Mouse (Mus musculus) spleen, embryonic (tissue): ENCODE measurements around the gene Ndufs8.

Experiments used
- CTCF ChIA-PET: fragments of 350-600 bp; sonication (Branson Sonifier 250); formaldehyde crosslinking; loops from one replicate; lab custom pipeline; 2022; lab: Charles Lee

The Ndufs8 gene

DNA sequence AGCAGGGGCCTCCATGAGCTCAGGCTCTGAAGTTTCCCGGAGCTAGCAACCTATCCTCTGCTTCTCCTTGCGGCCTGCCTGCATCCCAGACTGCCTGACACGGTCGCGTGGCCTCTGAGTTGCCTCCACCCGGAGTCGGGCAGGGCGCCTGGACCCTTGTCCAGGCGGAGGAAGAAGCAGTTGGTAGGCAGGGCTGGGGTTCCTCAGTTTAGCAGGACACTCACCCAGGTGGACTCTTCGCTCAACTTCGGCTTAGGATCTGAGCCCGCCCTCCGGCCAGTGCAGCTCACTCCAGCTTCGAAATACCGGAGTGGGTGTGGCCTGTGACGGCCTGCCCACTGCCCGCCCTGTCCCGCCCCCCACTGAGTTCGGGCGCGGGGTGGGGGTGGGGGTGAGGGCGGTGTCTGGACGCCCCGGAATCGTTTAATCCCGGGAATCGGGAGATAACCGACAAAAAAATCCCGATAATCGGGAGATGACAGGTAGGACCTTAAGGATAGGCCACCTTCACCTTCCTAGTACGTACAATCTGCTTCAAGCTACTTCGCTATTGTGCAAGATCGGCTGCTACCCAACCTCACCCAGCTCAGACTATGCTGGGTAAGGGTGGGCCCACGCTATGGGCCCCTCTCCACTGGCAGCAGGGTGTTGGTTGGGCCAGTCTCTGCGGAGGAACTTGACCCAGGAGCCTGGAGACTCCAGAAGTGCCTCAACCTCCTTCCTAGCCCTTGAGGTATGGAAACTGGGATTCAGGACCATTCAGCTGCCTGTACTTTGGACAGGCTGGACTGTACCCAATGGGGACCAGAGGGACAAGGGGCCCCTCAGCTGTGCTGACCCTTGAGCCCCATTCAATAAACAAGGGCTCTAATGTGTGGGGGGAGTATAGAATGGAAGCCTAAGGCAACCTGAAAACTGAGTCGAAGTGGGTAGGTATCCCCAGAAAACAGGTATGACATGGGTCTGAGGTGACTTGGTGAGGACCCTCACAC is 5.5 kb downstream of the Ndufs8 start, which contains the start of gene Tcirg1:
Gene Tcirg1, minus strand, starts transcription at position 339 of the 992 bp plus-strand sequence.
- CTCF ChIA-PET, result no interaction called here

- CTCF ChIA-PET, result no interaction called here
Measured at GRCm38 (mm10) chr19:3906326-3906725, 6.2 kb downstream of the Ndufs8 start.

GRCm38 (mm10) chr19:3905261-3905969 is 7.2 kb downstream of the Ndufs8 start:
- CTCF ChIA-PET, result interaction anchor here (0.6 kb wide), 1 partner anchor 47 kb away, joined by 4 read pairs; no protein-coding TSS in a partner anchor

DNA sequence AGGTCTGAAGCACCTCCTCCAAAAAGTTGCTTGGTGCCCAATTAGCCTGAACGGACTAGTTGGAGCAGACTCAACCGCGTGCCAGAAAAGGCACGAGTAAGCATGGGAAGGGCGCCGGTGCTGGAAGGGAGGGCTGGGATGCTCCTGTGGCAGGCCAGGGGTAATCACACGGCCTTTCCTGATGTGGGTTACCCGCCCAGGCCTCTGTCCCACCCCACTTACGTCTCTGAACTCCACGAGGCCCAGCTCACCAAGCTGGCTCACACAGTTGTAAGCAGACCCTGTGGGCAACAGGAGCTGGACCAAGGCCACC is 8.3 kb downstream of the Ndufs8 start:
- CTCF ChIA-PET, result interaction anchor here (0.6 to 1.1 kb wide), 4 partner anchors 22 to 91 kb away, joined by 3 to 7 read pairs (median 4); no protein-coding TSS in a partner anchor

DNA sequence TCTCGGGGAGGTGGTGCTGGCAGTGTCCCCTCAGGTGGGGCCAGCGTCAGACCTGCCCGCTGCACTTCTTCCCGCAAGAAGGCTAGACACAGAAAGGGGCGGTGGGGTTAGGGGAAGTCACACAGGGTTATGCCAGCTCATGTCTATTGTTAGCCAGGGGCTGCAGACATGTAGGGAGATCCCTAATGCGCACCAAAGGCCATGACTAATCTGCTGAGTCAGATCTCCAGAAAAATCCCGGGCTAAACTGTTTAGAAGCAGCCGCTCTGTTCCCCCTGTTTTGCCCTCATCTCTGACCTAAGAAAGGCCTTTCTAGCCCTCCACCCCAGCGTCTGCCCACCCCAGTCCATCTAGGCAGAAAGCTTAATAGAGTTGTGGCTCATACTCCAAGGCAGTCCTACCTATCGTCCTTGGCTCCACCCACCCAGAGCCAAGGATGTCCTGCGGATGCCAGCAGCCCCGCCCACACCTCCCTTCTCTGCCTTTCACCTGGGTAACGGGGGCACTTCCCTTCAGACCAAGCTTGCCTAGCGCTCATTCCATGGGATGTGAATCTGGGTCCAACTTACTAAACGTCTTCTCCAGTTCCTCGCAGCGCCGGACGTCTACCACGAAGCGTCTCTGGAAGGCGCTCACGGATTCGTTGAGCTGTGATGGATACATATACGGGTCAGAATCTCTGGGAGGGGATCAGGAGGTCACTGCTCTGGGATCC is 8.8 kb downstream of the Ndufs8 start:
- CTCF ChIA-PET, result interaction anchor here (0.6 to 1.1 kb wide), 2 partner anchors 23 to 77 kb away, joined by 3 to 4 read pairs; no protein-coding TSS in a partner anchor

DNA sequence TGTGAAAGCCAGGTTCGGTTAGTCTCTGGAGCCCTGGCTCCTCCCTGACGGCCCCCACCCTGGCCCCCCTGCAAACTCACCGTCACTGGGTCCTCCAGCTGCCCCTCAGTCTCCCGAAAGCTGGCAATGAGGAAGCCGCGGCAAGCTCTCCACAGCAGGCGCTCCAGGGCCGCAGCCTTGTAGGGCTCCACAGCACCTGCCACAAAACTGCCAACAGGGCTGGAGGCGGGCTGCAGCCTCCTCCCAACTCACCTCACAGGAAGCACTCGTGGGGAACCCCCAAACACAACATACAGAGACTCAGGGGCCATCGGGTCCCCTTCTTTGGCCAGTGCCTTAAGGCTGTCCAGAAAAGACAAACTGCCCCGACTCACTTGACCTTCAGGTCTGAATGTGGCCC is 9.6 kb downstream of the Ndufs8 start:
- CTCF ChIA-PET, result interaction anchor here (0.5 kb wide), 1 partner anchor 139 kb away, joined by 3 read pairs; no protein-coding TSS in a partner anchor

DNA sequence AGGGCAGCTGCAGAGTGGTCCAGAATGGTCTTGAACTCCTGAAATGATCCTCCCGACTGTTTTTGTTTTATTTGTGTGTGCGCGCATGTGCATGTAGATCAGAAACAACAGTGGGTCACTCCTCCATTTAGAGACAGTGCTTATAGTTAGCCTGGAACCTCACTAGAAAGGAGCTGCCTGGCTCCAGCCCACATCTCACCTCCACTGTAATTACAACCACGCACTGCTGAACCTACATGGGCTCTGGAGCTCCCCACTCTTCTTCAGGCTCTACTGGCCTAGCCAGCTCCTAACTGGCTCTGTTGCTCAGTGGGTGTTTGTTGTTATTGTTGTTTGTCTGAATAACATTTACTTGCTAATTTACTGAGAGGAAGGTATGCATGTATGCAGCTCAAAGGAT is 13.0 kb downstream of the Ndufs8 start:
- CTCF ChIA-PET, result no interaction called here

- CTCF ChIA-PET, result no interaction called here
Measured at GRCm38 (mm10) chr19:3898952-3899351, 13.6 kb downstream of the Ndufs8 start.

GRCm38 (mm10) chr19:3897557-3897956 is 15.0 kb downstream of the Ndufs8 start:
- CTCF ChIA-PET, result no interaction called here

- CTCF ChIA-PET, result no interaction called here
Measured at GRCm38 (mm10) chr19:3896208-3896607, 16.4 kb downstream of the Ndufs8 start.

GRCm38 (mm10) chr19:3895171-3895631 is 17.4 kb downstream of the Ndufs8 start:
- CTCF ChIA-PET, result no interaction called here

GRCm38 (mm10) chr19:3894294-3894693 is 18.3 kb downstream of the Ndufs8 start:
- CTCF ChIA-PET, result interaction anchor here (0.8 kb wide), 1 partner anchor 55 kb away, joined by 3 read pairs; no protein-coding TSS in a partner anchor

- CTCF ChIA-PET, result interaction anchor here (0.8 kb wide), 1 partner anchor 56 kb away, joined by 3 read pairs; no protein-coding TSS in a partner anchor
Measured at GRCm38 (mm10) chr19:3893545-3894116, 18.9 kb downstream of the Ndufs8 start.

GRCm38 (mm10) chr19:3890181-3890580 is 22.4 kb downstream of the Ndufs8 start:
- CTCF ChIA-PET, result interaction anchor here (0.6 to 2.2 kb wide), 3 partner anchors 88 to 366 kb away, joined by 3 to 11 read pairs (median 8); no protein-coding TSS in a partner anchor

DNA sequence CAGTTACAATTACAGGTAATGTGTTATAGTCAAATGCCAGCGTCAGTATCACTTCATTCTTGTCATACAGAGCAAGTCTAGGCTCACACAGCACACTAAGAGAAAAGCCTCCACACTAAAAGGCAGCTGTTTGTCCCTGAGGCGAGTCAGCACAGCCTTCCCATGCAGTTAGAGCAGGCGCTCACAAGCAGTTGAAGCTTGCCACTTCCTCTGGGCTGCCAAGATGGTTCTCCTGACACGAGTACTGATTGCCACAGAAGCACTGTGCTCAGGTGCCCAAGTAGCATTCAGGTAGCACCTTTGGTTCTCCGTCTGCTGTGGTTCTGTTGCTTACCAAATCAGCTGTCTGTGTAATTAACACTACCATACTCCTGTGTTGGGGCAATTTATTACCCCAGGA is 23.5 kb downstream of the Ndufs8 start:
- CTCF ChIA-PET, result interaction anchor here (2.2 kb wide), 1 partner anchor 91 kb away, joined by 11 read pairs; no protein-coding TSS in a partner anchor

- CTCF ChIA-PET, result interaction anchor here (0.6 kb wide), 1 partner anchor 1934 kb away, joined by 3 read pairs; no protein-coding TSS in a partner anchor
Measured at GRCm38 (mm10) chr19:3884325-3884990, 28.1 kb downstream of the Ndufs8 start.

- CTCF ChIA-PET, result interaction anchor here (0.6 kb wide), 1 partner anchor 1215 kb away, joined by 3 read pairs; no protein-coding TSS in a partner anchor
Measured at GRCm38 (mm10) chr19:3882214-3882613, 30.4 kb downstream of the Ndufs8 start.

- CTCF ChIA-PET, result no interaction called here
Measured at GRCm38 (mm10) chr19:3880054-3880848, 32.3 kb downstream of the Ndufs8 start.

- CTCF ChIA-PET, result interaction anchor here (0.5 to 0.6 kb wide), 2 partner anchors 38 to 441 kb away, joined by 3 to 10 read pairs; no protein-coding TSS in a partner anchor
Measured at GRCm38 (mm10) chr19:3875045-3875444, 37.5 kb downstream of the Ndufs8 start.
